8 mouse cellular contexts compared by ENCODE assay signal in the genomic region with DNA sequence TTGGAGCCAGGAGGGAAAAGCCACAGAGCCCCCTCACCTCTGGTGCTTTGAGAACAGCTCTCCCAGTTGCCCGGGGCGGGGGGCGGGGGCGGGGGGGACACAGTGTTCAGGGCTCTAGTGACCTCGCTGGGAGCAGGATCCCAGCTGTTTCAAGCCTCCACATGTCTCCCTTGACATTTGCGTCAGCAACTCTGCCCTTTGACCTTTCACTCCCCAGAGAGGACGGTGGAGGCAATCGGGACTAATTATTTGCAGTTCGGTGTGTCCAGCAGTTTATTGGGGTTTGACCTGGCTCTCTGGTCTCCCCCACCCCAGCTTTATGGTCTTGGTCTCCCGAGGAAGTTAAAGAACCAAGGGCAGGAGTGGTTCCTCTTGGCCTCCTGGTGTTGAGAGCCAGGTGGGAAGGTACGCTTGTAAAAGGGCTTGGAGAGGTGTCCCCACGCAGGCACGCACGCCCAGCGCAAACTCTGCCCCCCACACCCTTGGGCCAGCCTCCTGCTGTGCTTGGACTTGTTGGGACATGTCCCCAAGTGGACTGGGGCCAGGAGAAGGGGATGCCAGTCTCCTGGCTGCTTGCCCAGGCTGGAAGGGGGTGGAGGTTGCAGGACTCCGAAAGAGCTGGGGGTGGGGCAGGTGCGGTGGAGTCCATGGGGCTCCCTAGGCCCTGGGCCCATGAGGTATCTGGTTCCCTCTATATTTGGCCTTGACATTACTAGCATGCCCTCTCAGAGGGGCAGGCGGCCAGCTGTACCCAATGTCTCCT.
DNase-seq lines count a peak whose midpoint lies in the region; ATAC-seq and TF ChIP-seq lines count a peak whose summit lies in the region.

No protein-coding gene starts in this region.

- H3K27me3 ChIP-seq in CH12.LX (replicated peaks) (no peaks in the 10 kb centered on the region), myocyte (ENCODE audit: control insufficient read depth, insufficient read depth, insufficient read length) (no peaks in the 10 kb centered on the region)
- H3K27me3 ChIP-seq in embryonic facial prominence, embryonic 13.5 days, result no peaks in the 10 kb centered on the region
- no peaks in the 10 kb centered on the region for H3K27me3 ChIP-seq in heart, embryonic 16.5 days (ENCODE audit: control insufficient read depth, insufficient read depth, low read length)

- peak overlapping the region; percentile 32 to 47 (median 35) for H3K4me3 ChIP-seq in CH12.LX (replicated peaks in 1 of 3; ENCODE audit: low read depth in 2 of 3, low read length in 2 of 3, poor library complexity in 1 of 3)
- no peak overlapping the region for H3K4me3 ChIP-seq in embryonic facial prominence, embryonic 13.5 days
- H3K4me3 ChIP-seq in heart, embryonic 16.5 days (ENCODE audit: low read length), result no peak overlapping the region
- peak overlapping the region; percentile 5 for H3K4me3 ChIP-seq in myocyte

- H3K27ac ChIP-seq in CH12.LX (ENCODE audit: insufficient read depth, low read depth), result peak overlapping the region; percentile 54
- no peak overlapping the region; the same call in 1 of the 2 replicates for H3K27ac ChIP-seq in embryonic facial prominence, embryonic 13.5 days
- H3K27ac ChIP-seq in heart, embryonic 16.5 days (ENCODE audit: low read length), result peak overlapping the region; percentile 98

- no peak for DNase-seq in CH12.LX (ENCODE audit: extremely low read depth)
- peak; percentile 65 for DNase-seq in MN1 (ENCODE audit: low spot score)
- DNase-seq in kidney, postnatal 4 days, result peak; percentile 82 to 88

- H3K9ac ChIP-seq in CH12.LX (ENCODE audit: insufficient read depth, low read depth), result peak overlapping the region; percentile 54
- H3K9ac ChIP-seq in embryonic facial prominence, embryonic 13.5 days, result 0 out of 2 replicates have a peak overlapping the region, but pooled peaks have one; percentile 44
- H3K9ac ChIP-seq in heart, embryonic 16.5 days (ENCODE audit: low read length), result peak overlapping the region; percentile 56

- H3K4me2 ChIP-seq in CH12.LX (ENCODE audit: insufficient read depth, low read depth, poor library complexity, severe bottlenecking) (peak overlapping the region; percentile 85), myocyte (ENCODE audit: low read depth) (peak overlapping the region; percentile 57)
- H3K4me2 ChIP-seq in embryonic facial prominence, embryonic 13.5 days, result peak overlapping the region; percentile 3; the same call in 1 of the 2 replicates
- H3K4me2 ChIP-seq in heart, embryonic 16.5 days (ENCODE audit: low read depth, low read length), result peak overlapping the region; percentile 43

- peaks cover 43 to 59% of the 10 kb centered on the region in 2 experiments for H3K4me1 ChIP-seq in CH12.LX (ENCODE audit: control insufficient read depth in 1 of 2, insufficient read depth in 2 of 2)
- H3K4me1 ChIP-seq in embryonic facial prominence, embryonic 13.5 days, result peaks cover 33% of the 10 kb centered on the region
- peaks cover 58% of the 10 kb centered on the region for H3K4me1 ChIP-seq in heart, embryonic 16.5 days (ENCODE audit: control insufficient read depth, insufficient read depth, low read length)

- no peak overlapping the region for H3ac ChIP-seq in myocyte (ENCODE audit: control insufficient read depth, insufficient read length)

- H3K9me3 ChIP-seq in CH12.LX (replicated peaks; ENCODE audit: low read length), result no peaks in the 10 kb centered on the region
- no peaks in the 10 kb centered on the region for H3K9me3 ChIP-seq in embryonic facial prominence, embryonic 13.5 days
- no peaks in the 10 kb centered on the region for H3K9me3 ChIP-seq in heart, embryonic 16.5 days (replicated peaks; ENCODE audit: control insufficient read depth, low read length)

- 0 out of 2 replicates have a peak, but pooled peaks have one; percentile 8 for TF ChIP-seq EP300 in CH12.LX (IDR thresholded peaks at IDR 0.05; ENCODE audit: low read length)

- WGBS in embryonic facial prominence, embryonic 13.5 days, result 33% methylated on average over 18 of the region's 18 CpGs
- WGBS in heart, embryonic 16.5 days, result 34% methylated on average over 18 of the region's 18 CpGs

- H3K79me2 ChIP-seq in CH12.LX (replicated peaks; ENCODE audit: control insufficient read depth, extremely low read depth, insufficient read depth, poor library complexity, severe bottlenecking) (no peaks in the 10 kb centered on the region), myocyte (ENCODE audit: control insufficient read depth, insufficient read depth) (no peaks in the 10 kb centered on the region)

- no peak for TF ChIP-seq CTCF in CH12.LX (conservative IDR thresholded peaks at IDR 0.05 in 1 of 2, IDR thresholded peaks at IDR 0.05 in 1 of 2; ENCODE audit: low read depth in 2 of 2, low read length in 2 of 2)

- in situ Hi-C loops in CH12.LX (cut with MboI; ENCODE audit: low pct_ligation_motif_present, low pct_unique_long_range_greater_than_20kb, low sequenced_read_pairs), result loop anchor here (10.0 kb wide), 1 partner anchor 351 kb away; a partner anchor contains a TSS

- no peak for TF ChIP-seq RAD21 in CH12.LX (IDR thresholded peaks at IDR 0.05; ENCODE audit: low read depth, low read length)

- no peak for ATAC-seq in embryonic facial prominence, embryonic 13.5 days (ENCODE audit: insufficient number of reproducible peaks, insufficient read depth, low FRiP score, low TSS enrichment, low read depth)
- peak; percentile 85 for ATAC-seq in heart, embryonic 16.5 days (replicated peaks; ENCODE audit: extremely low read depth, insufficient read depth, low FRiP score)
- no peak for ATAC-seq in erythroid progenitor cell, adult 5-6 weeks (replicated peaks; ENCODE audit: low FRiP score, poor library complexity, severe bottlenecking)
- no peak for ATAC-seq in megakaryocyte progenitor cell, adult 5-6 weeks (replicated peaks; ENCODE audit: poor library complexity)

- TF ChIP-seq POLR2A in CH12.LX (IDR thresholded peaks at IDR 0.05; ENCODE audit: low read depth, low read length) (no peak; the same call in 1 of the 2 replicates), myocyte (IDR thresholded peaks at IDR 0.05; ENCODE audit: insufficient read length, low read depth) (no peak)

- H3K36me3 ChIP-seq in CH12.LX (replicated peaks in 1 of 2; ENCODE audit: control insufficient read depth in 1 of 2, insufficient read depth in 1 of 2, low read length in 1 of 2) (peaks cover 0 to 3% of the 10 kb centered on the region in 2 experiments), myocyte (ENCODE audit: control insufficient read depth, insufficient read depth) (no peaks in the 10 kb centered on the region)
- no peaks in the 10 kb centered on the region for H3K36me3 ChIP-seq in embryonic facial prominence, embryonic 13.5 days
- H3K36me3 ChIP-seq in heart, embryonic 16.5 days (ENCODE audit: control insufficient read depth, insufficient read depth), result no peaks in the 10 kb centered on the region

- dilution Hi-C loops in CH12.LX (cut with MboI; ENCODE audit: extremely low pct_ligation_motif_present, extremely low pct_unique_long_range_greater_than_20kb, low sequenced_read_pairs), result no loop called here

TF ChIP-seq in CH12.LX, 34 proteins besides CTCF, POLR2A, EP300 and RAD21 (continues in another document):
- TF ChIP-seq MYC (IDR thresholded peaks at IDR 0.05; ENCODE audit: low read depth, low read length) (no peak), NRF1 (IDR thresholded peaks at IDR 0.05; ENCODE audit: low read depth, low read length) (no peak; the same call in 1 of the 2 replicates), NELFE (IDR thresholded peaks at IDR 0.05; ENCODE audit: low read depth, low read length) (no peak), SMC3 (IDR thresholded peaks at IDR 0.05; ENCODE audit: low read depth, low read length) (no peak), KAT2A (IDR thresholded peaks at IDR 0.05; ENCODE audit: insufficient replicate concordance, low read length) (no peak), JUND (conservative IDR thresholded peaks at IDR 0.05; ENCODE audit: low read depth, low read length) (no peak), BHLHE40 (IDR thresholded peaks at IDR 0.05; ENCODE audit: low read depth, low read length) (0 out of 2 replicates have a peak, but pooled peaks have one; percentile 23), MAFK (IDR thresholded peaks at IDR 0.05; ENCODE audit: insufficient replicate concordance, low read length) (no peak), MXI1 (IDR thresholded peaks at IDR 0.05; ENCODE audit: low read depth, low read length) (peak; percentile 37; the same call in 1 of the 2 replicates), USF1 (IDR thresholded peaks at IDR 0.05; ENCODE audit: low read depth, low read length) (no peak), ZC3H11A (IDR thresholded peaks at IDR 0.05; ENCODE audit: low read depth, low read length) (no peak), RCOR1 (conservative IDR thresholded peaks at IDR 0.05; ENCODE audit: low read depth, low read length) (no peak), ETS1 (conservative IDR thresholded peaks at IDR 0.05; ENCODE audit: low read depth, low read length) (no peak; the same call in 1 of the 2 replicates), MEF2A (IDR thresholded peaks at IDR 0.05; ENCODE audit: borderline replicate concordance, low read depth, low read length) (peak; percentile 54; the same call in 1 of the 2 replicates)

TF ChIP-seq in myocyte, 11 proteins besides CTCF, POLR2A, EP300 and RAD21:
- TF ChIP-seq USF1 (IDR thresholded peaks at IDR 0.05; ENCODE audit: low read depth) (no peak), CEBPB (IDR thresholded peaks at IDR 0.05; ENCODE audit: insufficient read depth, poor library complexity, severe bottlenecking) (no peak), SRF (IDR thresholded peaks at IDR 0.05; ENCODE audit: control insufficient read depth, insufficient read length, low read depth) (peak; percentile 61), REST (IDR thresholded peaks at IDR 0.05; ENCODE audit: insufficient read depth, insufficient read length) (no peak), MAX (IDR thresholded peaks at IDR 0.05; ENCODE audit: low read depth) (no peak), MYOD1 (IDR thresholded peaks at IDR 0.05; ENCODE audit: control insufficient read depth in 1 of 3, insufficient read length in 2 of 3, low read depth in 2 of 3) (peak in 1 of 3 experiments; percentile 58), E2F4 (IDR thresholded peaks at IDR 0.05; ENCODE audit: insufficient read depth) (no peak), MYOG (IDR thresholded peaks at IDR 0.05; ENCODE audit: control insufficient read depth in 1 of 3, insufficient read depth in 1 of 3, insufficient read length in 2 of 3, low read depth in 2 of 3) (peak in 2 of 3 experiments; percentile 30 to 70), TCF12 (IDR thresholded peaks at IDR 0.05; ENCODE audit: insufficient read depth, poor library complexity, severe bottlenecking) (no peak), POLR2AphosphoS2 (IDR thresholded peaks at IDR 0.05; ENCODE audit: insufficient read length, low read depth) (no peak), TCF3 (IDR thresholded peaks at IDR 0.05; ENCODE audit: insufficient read length, low read depth) (no peak)

Comparison
In these comparisons a context has a peak if more than half of its experiments do, and no peak if none do; other contexts are left out.
1. H3K4me2 ChIP-seq: peak in every context shown above with its lines; median percentile 85 in CH12.LX; 57 in myocyte; 43 in heart, embryonic 16.5 days; 3 in embryonic facial prominence, embryonic 13.5 days.
2. H3K4me3 ChIP-seq: peak in CH12.LX (3 of 3) and myocyte (single experiment); none in embryonic facial prominence, embryonic 13.5 days (single experiment) and heart, embryonic 16.5 days (single experiment).
3. Peak in every context shown above with its lines, with median percentiles within 50 percentile points of each other: H3K9ac ChIP-seq.